In the genomic region with DNA sequence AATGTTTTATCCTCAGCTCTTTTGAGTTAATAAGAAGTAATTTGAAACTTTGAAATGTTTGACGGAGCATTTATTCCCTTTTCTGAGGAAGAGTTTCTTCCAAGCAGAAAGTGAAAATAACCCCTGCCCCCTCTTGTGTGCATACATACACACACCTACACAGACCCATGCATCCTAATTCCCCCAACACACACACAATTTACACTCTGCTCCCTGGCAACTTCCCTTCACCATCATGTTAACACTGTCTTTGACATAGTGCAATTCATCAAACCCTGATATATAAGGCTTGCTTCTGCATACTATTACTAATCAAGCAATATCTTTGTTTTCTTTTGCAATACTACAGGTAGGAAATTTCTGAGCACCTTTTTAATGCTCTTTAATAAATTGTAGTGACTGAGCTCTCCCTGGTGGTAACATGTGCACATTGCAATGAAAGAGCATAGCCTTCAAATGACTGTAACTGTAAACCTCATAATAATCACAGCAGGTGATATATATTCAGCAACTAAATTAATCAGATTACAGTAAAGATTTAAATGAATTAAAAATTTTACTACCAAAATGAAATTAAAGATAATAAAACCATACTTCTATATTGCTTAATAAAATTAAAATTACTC, we compare ENCODE assay signal across 9 mouse cellular contexts.
DNase-seq lines count a peak whose midpoint lies in the region; ATAC-seq and TF ChIP-seq lines count a peak whose summit lies in the region.
"Had no signal": no experiment of that assay in that cellular context is flagged by ENCODE, and none has a peak within 500 bp of the region (broad histone marks: within the 10 kb centered on the region; RNA-seq: fewer than 3 reads in every experiment).

No protein-coding gene starts in this region.

- no peak for TF ChIP-seq CTCF in kidney, adult 2 months (conservative IDR thresholded peaks at IDR 0.05; ENCODE audit: insufficient read depth, insufficient read length, low read depth, low read length)

- no peak overlapping the region for H3K4me2 ChIP-seq in kidney, embryonic 15.5 days

- H3K9ac ChIP-seq in kidney, embryonic 15.5 days = no peak overlapping the region

- no peaks in the 10 kb centered on the region for H3K9me3 ChIP-seq in kidney, embryonic 15.5 days (replicated peaks)

- no peak for TF ChIP-seq POLR2A in kidney, adult 2 months (IDR thresholded peaks at IDR 0.05; ENCODE audit: low read depth, low read length)

- H3K36me3 ChIP-seq in kidney, adult 2 months (ENCODE audit: control insufficient read depth, insufficient read depth, low read length) = no peaks in the 10 kb centered on the region
- H3K36me3 ChIP-seq in kidney, embryonic 15.5 days = no peaks in the 10 kb centered on the region

- WGBS in kidney, adult 2 months = 50% methylated on average over 1 of the region's 1 CpGs
- 51% methylated on average over 1 of the region's 1 CpGs for WGBS in kidney, embryonic 15.5 days

- 0 out of 2 replicates have a peak, but pooled peaks have one; percentile 60 for ATAC-seq in kidney, embryonic 15.5 days (replicated peaks; ENCODE audit: low FRiP score)

- no peak overlapping the region for H3K27ac ChIP-seq in kidney, adult 2 months (ENCODE audit: insufficient read depth, low read depth, low read length)
- no peak overlapping the region for H3K27ac ChIP-seq in kidney, embryonic 15.5 days

- peak; percentile 12 for DNase-seq in kidney, adult 2 months
- no peak for DNase-seq in kidney, postnatal 14 days
- DNase-seq in A20 (ENCODE audit: low read depth, low spot score) (peak; percentile 47), R1 (ENCODE audit: low read depth, low spot score) (peak; percentile 12)
- DNase-seq in urinary bladder, postnatal 14 days (ENCODE audit: low spot score) = no peak
- no peak for DNase-seq in heart, adult 8-10 months (ENCODE audit: low spot score)
- no peak for DNase-seq in spleen, adult 12 weeks (ENCODE audit: low spot score)
- DNase-seq: layer of hippocampus, adult 9-11 months had no signal

- H3K4me1 ChIP-seq in kidney, adult 2 months (ENCODE audit: control insufficient read depth, insufficient read depth, low read length) = no peaks in the 10 kb centered on the region
- no peaks in the 10 kb centered on the region for H3K4me1 ChIP-seq in kidney, embryonic 15.5 days

- H3K4me3 ChIP-seq in kidney, adult 2 months (ENCODE audit: insufficient read depth, low read depth, low read length) = no peak overlapping the region
- H3K4me3 ChIP-seq in kidney, embryonic 15.5 days (replicated peaks) = no peak overlapping the region

- H3K27me3 ChIP-seq in kidney, adult 2 months (replicated peaks; ENCODE audit: control insufficient read depth, insufficient read depth, low read length) = no peaks in the 10 kb centered on the region
- no peaks in the 10 kb centered on the region for H3K27me3 ChIP-seq in kidney, embryonic 15.5 days

Comparison
In these comparisons a context has a peak if more than half of its experiments do, and no peak if none do; other contexts are left out.
1. DNase-seq: peak in kidney, adult 2 months (single experiment), A20 (single experiment) and R1 (single experiment); none in kidney, postnatal 14 days (single experiment), urinary bladder, postnatal 14 days (single experiment), heart, adult 8-10 months (single experiment) and spleen, adult 12 weeks (single experiment).